Mouse (Mus musculus): ENCODE results near the gene Atp2b4. TPM values are rescaled to one million over a fixed set of nuclear protein-coding genes. Genes with fewer than 3 reads are reported as not detected.

Gene Atp2b4
- total and polyA plus RNA-seq, 3 experiments = 34.0 to 278 (median 85.7) TPM

- Histone ChIP-seq H3K27me3 (ENCODE audit: insufficient read depth, low read length) (no peaks in the 10 kb centered on the region), H3K9me3 (replicated peaks) (peaks cover 2% of the 10 kb centered on the region), H3K4me1 (ENCODE audit: insufficient read depth, low read depth, low read length) (peaks cover 82% of the 10 kb centered on the region), H3K4me3 (ENCODE audit: low read depth, low read length) (no peak overlapping the region), H3K36me3 (replicated peaks) (peaks cover 79% of the 10 kb centered on the region)
- no peak for DNase-seq (ENCODE audit: low spot score)
- ATAC-seq (ENCODE audit: extremely low read depth, insufficient number of reproducible peaks, low FRiP score, poor library complexity, severe bottlenecking) = no peak
- TF ChIP-seq CTCF (IDR thresholded peaks at IDR 0.05; ENCODE audit: low read depth, low read length) (no peak), GATA2 (IDR thresholded peaks at IDR 0.05; ENCODE audit: borderline replicate concordance, low read depth, low read length) (no peak), TAL1 (conservative IDR thresholded peaks at IDR 0.05; ENCODE audit: low read depth, low read length) (no peak), POLR2AphosphoS5 (IDR thresholded peaks at IDR 0.05; ENCODE audit: insufficient replicate concordance, low read depth, low read length) (no peak)
Measured at GRCm38 (mm10) chr1:133793646-133794045, 7.2 kb downstream of the Atp2b4 start.

GRCm38 (mm10) chr1:133790011-133790410 is 10.8 kb downstream of the Atp2b4 start:
- H3K36me3 ChIP-seq (replicated peaks) = peaks cover 93% of the 10 kb centered on the region
- TF ChIP-seq POLR2AphosphoS5 (IDR thresholded peaks at IDR 0.05; ENCODE audit: insufficient replicate concordance, low read depth, low read length) (no peak), CTCF (IDR thresholded peaks at IDR 0.05; ENCODE audit: low read depth, low read length) (no peak), GATA1 (IDR thresholded peaks at IDR 0.05; ENCODE audit: borderline replicate concordance, low read length) (no peak), GATA2 (IDR thresholded peaks at IDR 0.05; ENCODE audit: borderline replicate concordance, low read depth, low read length) (no peak)
- H3K4me3 ChIP-seq (ENCODE audit: low read depth, low read length) = no peak overlapping the region
- ATAC-seq (ENCODE audit: extremely low read depth, insufficient number of reproducible peaks, low FRiP score, poor library complexity, severe bottlenecking) (no peak), DNase-seq (ENCODE audit: low spot score) (no peak)
- peaks cover 71% of the 10 kb centered on the region for H3K4me1 ChIP-seq (ENCODE audit: insufficient read depth, low read depth, low read length)
- H3K9me3 ChIP-seq (replicated peaks) = peaks cover 2% of the 10 kb centered on the region
- H3K27me3 ChIP-seq (ENCODE audit: insufficient read depth, low read length) = no peaks in the 10 kb centered on the region

GRCm38 (mm10) chr1:133788864-133789263 is 12.0 kb downstream of the Atp2b4 start:
- H3K4me1 ChIP-seq (ENCODE audit: insufficient read depth, low read depth, low read length) = peaks cover 64% of the 10 kb centered on the region
- peaks cover 95% of the 10 kb centered on the region for H3K36me3 ChIP-seq (replicated peaks)
- peaks cover 2% of the 10 kb centered on the region for H3K9me3 ChIP-seq (replicated peaks)
- no peak overlapping the region for H3K4me3 ChIP-seq (ENCODE audit: low read depth, low read length)
- no peaks in the 10 kb centered on the region for H3K27me3 ChIP-seq (ENCODE audit: insufficient read depth, low read length)
- ATAC-seq (ENCODE audit: extremely low read depth, insufficient number of reproducible peaks, low FRiP score, poor library complexity, severe bottlenecking) (no peak), DNase-seq (ENCODE audit: low spot score) (no peak)
- 0 out of 2 replicates have a peak, but pooled peaks have one; percentile 50 for TF ChIP-seq POLR2AphosphoS5 (IDR thresholded peaks at IDR 0.05; ENCODE audit: insufficient replicate concordance, low read depth, low read length)
- TF ChIP-seq CTCF (IDR thresholded peaks at IDR 0.05; ENCODE audit: low read depth, low read length) = no peak

GRCm38 (mm10) chr1:133787500-133788210 is 13.2 kb downstream of the Atp2b4 start:
- no peak overlapping the region for H3K4me3 ChIP-seq (ENCODE audit: low read depth, low read length)
- DNase-seq (ENCODE audit: low spot score) (no peak), ATAC-seq (ENCODE audit: extremely low read depth, insufficient number of reproducible peaks, low FRiP score, poor library complexity, severe bottlenecking) (no peak)
- H3K27me3 ChIP-seq (ENCODE audit: insufficient read depth, low read length) = no peaks in the 10 kb centered on the region
- H3K36me3 ChIP-seq (replicated peaks) = peaks cover 95% of the 10 kb centered on the region
- TF ChIP-seq GATA1 (IDR thresholded peaks at IDR 0.05; ENCODE audit: borderline replicate concordance, low read length) (no peak), GATA2 (IDR thresholded peaks at IDR 0.05; ENCODE audit: borderline replicate concordance, low read depth, low read length) (no peak), CTCF (IDR thresholded peaks at IDR 0.05; ENCODE audit: low read depth, low read length) (no peak), POLR2AphosphoS5 (IDR thresholded peaks at IDR 0.05; ENCODE audit: insufficient replicate concordance, low read depth, low read length) (no peak), TAL1 (conservative IDR thresholded peaks at IDR 0.05; ENCODE audit: low read depth, low read length) (no peak)
- peaks cover 2% of the 10 kb centered on the region for H3K9me3 ChIP-seq (replicated peaks)
- peaks cover 54% of the 10 kb centered on the region for H3K4me1 ChIP-seq (ENCODE audit: insufficient read depth, low read depth, low read length)

- H3K4me1 ChIP-seq (ENCODE audit: insufficient read depth, low read depth, low read length) = peaks cover 58% of the 10 kb centered on the region
- H3K27me3 ChIP-seq (ENCODE audit: insufficient read depth, low read length) = no peaks in the 10 kb centered on the region
- H3K4me3 ChIP-seq (ENCODE audit: low read depth, low read length) = no peak overlapping the region
- H3K36me3 ChIP-seq (replicated peaks) = peaks cover 89% of the 10 kb centered on the region
- ATAC-seq (ENCODE audit: extremely low read depth, insufficient number of reproducible peaks, low FRiP score, poor library complexity, severe bottlenecking) (no peak), DNase-seq (ENCODE audit: low spot score) (no peak)
- no peaks in the 10 kb centered on the region for H3K9me3 ChIP-seq (replicated peaks)
- TF ChIP-seq CTCF (IDR thresholded peaks at IDR 0.05; ENCODE audit: low read depth, low read length) (no peak), GATA2 (IDR thresholded peaks at IDR 0.05; ENCODE audit: borderline replicate concordance, low read depth, low read length) (no peak), TAL1 (conservative IDR thresholded peaks at IDR 0.05; ENCODE audit: low read depth, low read length) (no peak), POLR2AphosphoS5 (IDR thresholded peaks at IDR 0.05; ENCODE audit: insufficient replicate concordance, low read depth, low read length) (no peak), GATA1 (IDR thresholded peaks at IDR 0.05; ENCODE audit: borderline replicate concordance, low read length) (no peak)
Measured at GRCm38 (mm10) chr1:133784621-133785020, 16.2 kb downstream of the Atp2b4 start.

- Histone ChIP-seq H3K36me3 (replicated peaks) (peaks cover 86% of the 10 kb centered on the region), H3K4me3 (ENCODE audit: low read depth, low read length) (no peak overlapping the region), H3K9me3 (replicated peaks) (no peaks in the 10 kb centered on the region), H3K4me1 (ENCODE audit: insufficient read depth, low read depth, low read length) (peaks cover 60% of the 10 kb centered on the region), H3K27me3 (ENCODE audit: insufficient read depth, low read length) (no peaks in the 10 kb centered on the region)
- DNase-seq (ENCODE audit: low spot score) (no peak), ATAC-seq (ENCODE audit: extremely low read depth, insufficient number of reproducible peaks, low FRiP score, poor library complexity, severe bottlenecking) (no peak)
- no peak for TF ChIP-seq CTCF (IDR thresholded peaks at IDR 0.05; ENCODE audit: low read depth, low read length)
- no peak for TF ChIP-seq GATA1 (IDR thresholded peaks at IDR 0.05; ENCODE audit: borderline replicate concordance, low read length)
- TF ChIP-seq POLR2AphosphoS5 (IDR thresholded peaks at IDR 0.05; ENCODE audit: insufficient replicate concordance, low read depth, low read length) = no peak
- TF ChIP-seq GATA2 (IDR thresholded peaks at IDR 0.05; ENCODE audit: borderline replicate concordance, low read depth, low read length) = no peak
- TF ChIP-seq TAL1 (conservative IDR thresholded peaks at IDR 0.05; ENCODE audit: low read depth, low read length) = no peak
Measured at GRCm38 (mm10) chr1:133781531-133781930, 19.3 kb downstream of the Atp2b4 start.

All from G1E (cell line).